Mouse (Mus musculus) ES-E14 (cell line): ENCODE results near the gene Msh3.

ENCODE experiments used
- CHD2 ChIP-seq: IDR thresholded peaks from 2 replicates; pipeline ENCODE4 v1.6.1; 2014; ENCODE audit warnings: mild to moderate bottlenecking, low read depth, low read length, inconsistent platforms
- HCFC1 ChIP-seq: IDR thresholded peaks from 2 replicates; pipeline ENCODE4 v1.6.1; 2012; ENCODE audit warnings: low read length, inconsistent platforms, borderline replicate concordance; ENCODE audit not compliant: insufficient read depth
- MAFK ChIP-seq: IDR thresholded peaks from 2 replicates; pipeline ENCODE4 v1.6.1; 2014; ENCODE audit warnings: mild to moderate bottlenecking, low read depth, low read length, inconsistent platforms; ENCODE audit not compliant: insufficient read depth
- ZC3H11A ChIP-seq: IDR thresholded peaks from 2 replicates; pipeline ENCODE4 v1.6.1; 2012; ENCODE audit warnings: low read depth, mild to moderate bottlenecking, inconsistent platforms, low read length, borderline replicate concordance
- ZNF384 ChIP-seq: IDR thresholded peaks from 2 replicates; pipeline ENCODE4 v1.6.1; 2012; ENCODE audit warnings: low read depth, low read length, inconsistent platforms

GRCm38 (mm10) chr13:92296490-92296889 is 58.3 kb downstream of the Msh3 start:
- TF ChIP-seq MAFK = no peak
- TF ChIP-seq ZNF384 = no peak
- no peak for TF ChIP-seq CHD2
- TF ChIP-seq ZC3H11A = no peak
- no peak for TF ChIP-seq HCFC1
